Mouse (Mus musculus) ES-Bruce4 (cell line): Measurements from ENCODE around the gene Dhcr24. TPM values are rescaled to one million over a fixed set of nuclear protein-coding genes. Genes with fewer than 3 reads are reported as not detected.

ENCODE experiments used
- H3K27ac ChIP-seq: 2 replicates; pipeline ENCODE4 v1.5.1; 2012; ENCODE audit warnings: low read length, inconsistent platforms; ENCODE audit not compliant: insufficient read depth
- H3K27me3 ChIP-seq: 2 replicates; pipeline ENCODE4 v1.6.1; 2012; ENCODE audit warnings: mild to moderate bottlenecking, low read length, inconsistent platforms; ENCODE audit not compliant: control insufficient read depth, poor library complexity, insufficient read depth, severe bottlenecking
- H3K36me3 ChIP-seq: 2 replicates; pipeline ENCODE4 v1.6.1; 2012; ENCODE audit warnings: inconsistent platforms, mild to moderate bottlenecking, low read length, moderate library complexity; ENCODE audit not compliant: control insufficient read depth, poor library complexity, insufficient read depth, severe bottlenecking
- H3K4me1 ChIP-seq: one replicate; pipeline ENCODE4 v1.8.1; 2011; ENCODE audit warnings: low read length; ENCODE audit not compliant: control insufficient read depth, insufficient read depth
- H3K4me3 ChIP-seq: 2 replicates; pipeline ENCODE4 v1.5.1; 2011; ENCODE audit warnings: low read depth, mild to moderate bottlenecking, low read length
- H3K9ac ChIP-seq: 2 replicates; pipeline ENCODE4 v1.6.1; 2012; ENCODE audit warnings: low read depth, mild to moderate bottlenecking, inconsistent platforms; ENCODE audit not compliant: poor library complexity, severe bottlenecking
- H3K9me3 ChIP-seq: replicated peaks from 2 replicates; pipeline ENCODE4 v1.6.1; 2012; ENCODE audit warnings: mild to moderate bottlenecking, low read length, inconsistent platforms; ENCODE audit not compliant: control insufficient read depth, poor library complexity, insufficient read depth, severe bottlenecking
- CTCF ChIP-seq: IDR thresholded peaks from one replicate; pipeline ENCODE4 v1.8.1; 2011; ENCODE audit warnings: low read depth, low read length
- EP300 ChIP-seq: IDR thresholded peaks from 2 replicates; pipeline ENCODE4 v1.6.1; 2011; ENCODE audit warnings: low read depth, low read length; ENCODE audit not compliant: insufficient read depth
- POLR2A ChIP-seq: IDR thresholded peaks from one replicate; pipeline ENCODE4 v1.8.1; 2011; ENCODE audit warnings: low read length; ENCODE audit not compliant: insufficient read depth
- polyA plus RNA-seq: library from polyadenylated mRNA; stranded (reverse); fragments of >200 nt; gene quantifications from 2 replicates; pipeline ENCODE4 v1.2.4, GENCODE M21; 2011; ENCODE audit warnings: low read depth; ENCODE audit not compliant: missing spikeins, insufficient read depth, insufficient read length

Gene Dhcr24
- polyA plus RNA-seq, 1 experiment = 77.5 TPM

DNA sequence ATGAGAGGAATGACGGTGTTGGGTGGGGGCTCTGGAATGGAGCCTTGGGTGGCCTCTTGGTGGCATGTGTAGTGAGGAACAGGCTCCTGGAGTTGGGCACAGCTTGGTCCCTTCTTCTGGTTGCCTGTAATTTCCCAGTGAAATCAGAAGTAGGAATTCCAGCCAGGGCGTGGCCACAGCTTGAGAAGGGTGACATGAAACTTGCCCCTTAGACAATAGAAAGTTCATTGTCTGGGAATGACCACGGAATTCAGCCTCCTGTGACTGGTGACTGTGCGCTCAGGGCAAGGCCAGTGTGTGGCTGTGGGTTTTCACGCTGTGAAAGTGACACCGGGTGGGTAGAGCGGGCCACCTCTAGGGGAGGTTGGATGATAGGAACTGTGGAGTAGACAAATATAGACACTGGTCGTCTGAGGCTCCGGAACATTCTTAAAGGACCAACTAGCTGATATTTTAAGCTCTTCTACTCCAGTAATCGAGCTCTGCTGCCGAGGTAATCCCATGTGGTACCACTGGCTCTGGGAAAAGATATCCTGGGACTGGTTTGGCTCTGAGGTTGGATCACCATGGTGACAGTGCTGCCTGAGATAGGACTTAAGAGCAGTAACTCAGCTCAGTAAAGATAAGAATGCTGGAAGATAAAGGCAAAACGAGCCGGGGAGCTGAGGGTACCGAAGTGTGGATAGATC is 20.5 kb downstream of the Dhcr24 start:
- H3K36me3 ChIP-seq = peaks cover 43% of the 10 kb centered on the region
- H3K27ac ChIP-seq = 0 out of 2 replicates have a peak overlapping the region, but pooled peaks have one; percentile 89
- no peak overlapping the region for H3K9ac ChIP-seq
- no peaks in the 10 kb centered on the region for H3K27me3 ChIP-seq
- TF ChIP-seq EP300 (no peak), POLR2A (no peak), CTCF (no peak)
- no peak overlapping the region for H3K4me3 ChIP-seq
- no peaks in the 10 kb centered on the region for H3K9me3 ChIP-seq
- H3K4me1 ChIP-seq = peaks cover 11% of the 10 kb centered on the region

- no peak overlapping the region for H3K4me3 ChIP-seq
- peak overlapping the region; percentile 89 for H3K27ac ChIP-seq
- peaks cover 46% of the 10 kb centered on the region for H3K36me3 ChIP-seq
- H3K27me3 ChIP-seq = no peaks in the 10 kb centered on the region
- TF ChIP-seq POLR2A = no peak
- no peak for TF ChIP-seq CTCF
- TF ChIP-seq EP300 = no peak
- no peak overlapping the region for H3K9ac ChIP-seq
- H3K9me3 ChIP-seq = no peaks in the 10 kb centered on the region
- H3K4me1 ChIP-seq = peaks cover 11% of the 10 kb centered on the region
Measured at GRCm38 (mm10) chr4:106581865-106582204, 21.0 kb downstream of the Dhcr24 start.

DNA sequence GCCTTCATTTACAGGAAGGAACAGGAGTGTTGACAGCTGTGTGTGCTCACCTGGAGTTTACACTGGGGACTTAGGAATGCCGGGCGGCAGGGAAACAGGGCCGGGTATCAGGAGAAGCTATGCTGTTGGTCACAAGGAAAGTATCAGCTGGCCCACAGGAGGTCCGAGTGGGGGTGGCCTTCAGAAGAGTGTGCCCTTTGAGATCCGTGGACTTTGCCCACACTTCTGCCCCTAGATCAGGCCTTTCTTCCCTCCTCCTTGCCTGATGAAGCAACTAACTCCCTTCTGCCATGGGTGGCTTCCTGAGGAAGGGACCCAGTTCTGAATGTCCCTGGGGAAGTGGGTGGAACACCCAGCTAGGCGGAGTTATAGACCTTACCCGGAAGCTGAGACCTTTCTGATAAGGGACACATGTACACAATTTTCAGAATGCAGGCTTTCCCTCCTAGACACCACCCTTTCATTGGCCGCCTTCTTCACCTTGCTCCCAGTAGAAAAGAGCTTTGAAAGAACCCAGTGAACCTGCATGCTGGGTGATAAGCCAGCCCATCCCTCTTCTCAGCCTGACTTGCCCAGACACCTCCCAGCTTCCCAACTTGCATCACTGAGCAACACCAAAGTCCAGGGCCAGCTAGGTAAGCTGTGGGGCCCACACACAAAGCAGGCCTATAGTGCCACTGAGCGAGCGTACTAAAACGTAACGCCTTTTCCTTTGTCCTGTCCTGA is 21.8 kb downstream of the Dhcr24 start:
- H3K27me3 ChIP-seq = no peaks in the 10 kb centered on the region
- no peaks in the 10 kb centered on the region for H3K9me3 ChIP-seq
- H3K4me3 ChIP-seq = no peak overlapping the region
- peaks cover 51% of the 10 kb centered on the region for H3K36me3 ChIP-seq
- peak overlapping the region; percentile 89 for H3K27ac ChIP-seq
- H3K9ac ChIP-seq = peak overlapping the region; percentile 51
- peaks cover 11% of the 10 kb centered on the region for H3K4me1 ChIP-seq
- TF ChIP-seq POLR2A (no peak), CTCF (no peak), EP300 (no peak)

GRCm38 (mm10) chr4:106584665-106585064 is 23.8 kb downstream of the Dhcr24 start:
- H3K9ac ChIP-seq = no peak overlapping the region
- no peak for TF ChIP-seq EP300
- TF ChIP-seq POLR2A = no peak
- no peak for TF ChIP-seq CTCF
- H3K36me3 ChIP-seq = peaks cover 37% of the 10 kb centered on the region
- no peaks in the 10 kb centered on the region for H3K9me3 ChIP-seq
- peaks cover 11% of the 10 kb centered on the region for H3K4me1 ChIP-seq
- no peaks in the 10 kb centered on the region for H3K27me3 ChIP-seq
- no peak overlapping the region for H3K4me3 ChIP-seq
- H3K27ac ChIP-seq = no peak overlapping the region

DNA sequence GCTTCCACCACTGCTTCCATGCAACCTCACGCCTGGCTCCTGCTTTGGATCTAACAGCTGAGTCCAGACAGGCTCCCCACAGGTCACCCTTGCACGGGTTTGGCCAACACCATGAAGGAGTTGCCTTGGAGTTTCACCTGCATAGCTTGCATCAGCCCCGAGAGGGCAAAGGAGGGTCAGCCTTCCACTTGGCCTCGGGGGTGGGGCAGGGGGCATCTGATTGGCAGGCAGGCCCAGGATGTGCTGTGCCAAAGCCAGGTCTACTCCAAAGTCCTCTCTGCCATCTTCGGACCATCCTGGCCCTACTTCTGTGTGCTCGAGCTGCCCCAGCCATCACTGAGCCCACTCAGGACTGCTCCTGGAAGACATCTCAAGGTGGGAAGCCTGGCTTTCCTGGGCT is 26.2 kb downstream of the Dhcr24 start:
- no peak overlapping the region for H3K4me3 ChIP-seq

GRCm38 (mm10) chr4:106590142-106590541 is 29.3 kb downstream of the Dhcr24 start:
- Histone ChIP-seq H3K27me3 (no peaks in the 10 kb centered on the region), H3K9ac (no peak overlapping the region), H3K27ac (no peak overlapping the region), H3K4me1 (peaks cover 2% of the 10 kb centered on the region), H3K9me3 (no peaks in the 10 kb centered on the region), H3K36me3 (peaks cover 23% of the 10 kb centered on the region), H3K4me3 (no peak overlapping the region)
- TF ChIP-seq POLR2A = no peak
- TF ChIP-seq EP300 = no peak
- no peak for TF ChIP-seq CTCF

More for the DNA sequence above, 26.2 kb downstream of the Dhcr24 start:
- Histone ChIP-seq H3K9me3 (no peaks in the 10 kb centered on the region), H3K36me3 (peaks cover 29% of the 10 kb centered on the region), H3K27ac (no peak overlapping the region), H3K27me3 (no peaks in the 10 kb centered on the region), H3K4me1 (peaks cover 10% of the 10 kb centered on the region), H3K9ac (no peak overlapping the region)
- TF ChIP-seq EP300 (no peak), CTCF (no peak), POLR2A (no peak)
